Mouse (Mus musculus) adrenal gland, postnatal 4 days (tissue): ENCODE data around the gene Cd274. TPM values are rescaled to one million over a fixed set of nuclear protein-coding genes. Genes with fewer than 3 reads are reported as not detected.
A peak's percentile ranks its signal among the peaks of the same experiment; 100 is the strongest.

Source experiments
- DNase-seq, 2 experiments: peaks; one replicate each; pipeline ENCODE4 v3.0.0; 2021 to 2022; ENCODE audit warnings: low spot score in 2 of 2, mixed read lengths in 2 of 2
- long read RNA-seq, 2 experiments: library from polyadenylated mRNA; stranded (forward); transcript quantifications; one replicate each; pipeline ENCODE4 v2.0.0; 2021
- total RNA-seq, 2 experiments: library from RNA; stranded (reverse); gene quantifications; 2 replicates each; pipeline ENCODE4 v1.2.3; 2021

Gene Cd274
- 1 to 10 TPM; 1.4 to 1.9 TPM for total RNA-seq
- long read RNA-seq, experiment 1, partial matches to known transcripts = 0 of 1 reads
- long read RNA-seq, experiment 1, other reads (novel, unspliced or antisense) = 1 of 1 reads
- long read RNA-seq, experiment 2, partial matches to known transcripts = 0 of 1 reads
- long read RNA-seq, experiment 2, other reads (novel, unspliced or antisense) = 1 of 1 reads

DNA sequence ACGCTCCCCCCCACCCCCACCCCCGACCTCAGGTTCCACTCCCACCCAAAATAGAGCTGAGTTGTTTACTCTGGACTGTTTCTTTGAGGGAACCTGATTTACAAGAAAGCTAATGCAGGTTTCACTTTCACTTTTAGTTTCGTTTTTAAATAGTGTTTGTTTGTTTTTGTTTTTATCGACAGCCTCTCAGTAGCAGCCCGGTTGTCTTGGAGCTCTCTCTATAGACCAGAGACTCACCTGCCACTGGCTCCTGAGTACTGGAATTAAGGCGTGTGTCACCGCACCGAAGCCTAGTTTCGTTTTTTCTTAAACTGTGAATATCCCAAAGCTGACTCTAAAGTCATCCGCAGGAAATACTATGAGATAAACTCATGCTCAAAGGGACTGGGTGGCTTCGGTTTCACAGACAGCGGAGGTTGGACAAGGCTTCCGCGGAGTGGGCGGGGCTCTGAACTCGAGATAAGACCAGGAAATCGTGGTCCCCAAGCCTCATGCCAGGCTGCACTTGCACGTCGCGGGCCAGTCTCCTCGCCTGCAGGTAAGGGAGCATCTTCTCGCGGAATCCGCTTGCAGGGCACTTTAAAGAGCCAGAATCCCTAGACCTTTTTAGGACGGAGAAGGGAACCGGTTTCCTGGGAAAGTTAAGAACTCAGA, at the start of gene Cd274, which contains the start of gene Plgrkt:
TSS of gene Cd274 (plus strand) at position 487 of the 654 bp plus-strand sequence.
TSS of gene Plgrkt (minus strand) at position 422 of the 654 bp plus-strand sequence.
- DNase-seq = peak; percentile 35 to 60

- no peak for DNase-seq
Observed at GRCm38 (mm10) chr19:29323416-29324049, 43.7 kb upstream of the Cd274 start.

DNA sequence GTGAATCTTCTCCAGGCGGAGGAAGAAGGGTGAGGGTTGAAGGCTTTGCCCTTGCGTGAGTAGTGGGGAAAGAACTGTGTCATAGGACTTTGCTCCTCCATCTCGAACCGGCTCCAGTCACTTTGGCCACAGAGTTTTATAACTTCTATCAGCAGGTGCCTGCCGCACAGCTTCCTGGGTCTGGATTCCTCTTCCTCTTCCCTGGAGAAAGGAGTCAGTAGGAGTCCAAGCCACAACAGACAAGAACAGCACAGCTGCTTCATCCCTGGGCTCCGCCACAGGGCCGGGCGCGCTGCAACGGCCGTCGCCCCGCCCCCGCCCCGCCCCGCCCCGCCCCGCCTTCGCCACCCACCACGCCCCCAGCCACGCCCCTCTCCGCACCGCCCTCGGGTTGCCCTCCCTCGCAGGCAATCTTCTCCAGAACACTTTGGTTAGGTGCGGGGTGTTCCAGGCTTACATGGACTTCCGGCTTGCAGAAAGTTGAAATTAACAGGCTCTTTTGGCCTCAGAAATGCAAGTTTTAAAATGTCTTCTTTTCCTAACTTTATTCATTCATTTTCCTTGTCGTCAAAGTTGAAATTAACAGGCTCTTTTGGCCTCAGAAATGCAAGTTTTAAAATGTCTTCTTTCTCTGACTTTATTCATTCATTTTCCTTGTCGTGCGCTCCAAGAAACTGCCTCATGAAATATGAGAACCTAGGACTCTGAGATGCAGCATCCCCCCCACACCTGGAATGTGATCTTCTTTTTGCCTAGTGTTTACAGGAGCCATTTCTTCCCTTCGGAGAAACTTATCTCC, 42.0 kb upstream of the Cd274 start, which contains the start of gene Insl6:
TSS of gene Insl6 (minus strand) at position 304 of the 799 bp plus-strand sequence.
- DNase-seq = peak; percentile 34 to 46

- DNase-seq = no peak
Observed at GRCm38 (mm10) chr19:29325852-29326180, 41.4 kb upstream of the Cd274 start.

GRCm38 (mm10) chr19:29326396-29326795, 40.9 kb upstream of the Cd274 start:
- DNase-seq = no peak

GRCm38 (mm10) chr19:29326822-29327552, 40.3 kb upstream of the Cd274 start:
- no peak for DNase-seq

DNA sequence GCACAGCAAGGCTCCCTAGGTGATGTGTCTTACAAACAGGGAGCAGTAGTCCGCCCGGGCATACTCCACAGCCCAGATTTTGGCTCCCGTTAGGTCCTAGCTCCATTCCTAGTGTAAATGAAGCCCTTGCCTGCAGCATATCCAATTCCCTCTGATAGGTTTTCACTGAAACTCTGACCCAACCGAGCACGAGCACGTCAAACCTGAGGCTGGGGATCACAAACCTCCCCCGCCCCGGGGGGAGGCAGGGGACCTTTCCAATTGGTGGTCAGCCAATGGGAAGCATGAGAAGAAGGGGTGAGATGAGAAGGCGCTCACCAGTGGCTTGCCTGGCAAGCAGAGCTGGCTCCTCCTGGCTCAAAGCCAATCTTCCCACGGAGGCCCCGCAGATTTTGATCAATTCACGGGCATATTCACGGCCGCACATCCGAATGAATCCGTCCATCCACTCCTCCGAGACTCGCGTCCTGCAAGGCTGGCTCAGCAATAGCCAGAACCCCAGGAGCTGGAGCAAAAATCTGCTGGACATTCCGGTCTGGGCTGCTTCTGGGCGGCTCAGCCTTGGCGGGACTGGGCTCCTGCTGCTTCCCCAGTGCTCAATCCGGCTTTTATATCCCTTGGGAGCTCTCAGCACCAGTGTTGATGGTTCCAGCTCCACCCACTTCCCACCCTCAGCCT, 33.0 kb upstream of the Cd274 start, which contains the start of gene Rln1:
TSS of gene Rln1 (minus strand) at position 603 of the 678 bp plus-strand sequence.
- no peak for DNase-seq

- DNase-seq = no peak
Observed at GRCm38 (mm10) chr19:29336624-29337023, 30.6 kb upstream of the Cd274 start.

DNA sequence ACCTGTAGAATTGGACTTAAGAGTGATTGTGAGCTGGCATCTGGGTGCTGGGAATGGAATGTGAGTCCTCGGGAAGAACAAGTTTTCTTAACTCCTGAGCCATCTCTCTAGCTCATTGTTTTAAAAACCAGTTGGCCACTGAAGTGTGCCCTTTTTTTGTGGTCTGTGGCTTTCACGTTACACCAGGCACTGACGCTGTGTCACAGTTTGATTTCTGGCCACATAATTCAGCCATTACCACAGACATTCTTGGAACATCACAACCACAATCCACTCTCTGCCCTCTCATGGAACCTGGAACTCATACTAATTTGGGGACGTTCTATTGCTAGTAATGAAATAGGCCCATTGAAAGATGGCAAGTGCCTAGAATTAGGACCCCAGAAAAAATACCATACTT, 26.2 kb upstream of the Cd274 start:
- DNase-seq = no peak

- DNase-seq = no peak
Observed at GRCm38 (mm10) chr19:29342281-29342680, 25.0 kb upstream of the Cd274 start.

- no peak for DNase-seq
Observed at GRCm38 (mm10) chr19:29344868-29345267, 22.4 kb upstream of the Cd274 start.

GRCm38 (mm10) chr19:29345636-29346035, 21.6 kb upstream of the Cd274 start:
- DNase-seq = no peak

DNA sequence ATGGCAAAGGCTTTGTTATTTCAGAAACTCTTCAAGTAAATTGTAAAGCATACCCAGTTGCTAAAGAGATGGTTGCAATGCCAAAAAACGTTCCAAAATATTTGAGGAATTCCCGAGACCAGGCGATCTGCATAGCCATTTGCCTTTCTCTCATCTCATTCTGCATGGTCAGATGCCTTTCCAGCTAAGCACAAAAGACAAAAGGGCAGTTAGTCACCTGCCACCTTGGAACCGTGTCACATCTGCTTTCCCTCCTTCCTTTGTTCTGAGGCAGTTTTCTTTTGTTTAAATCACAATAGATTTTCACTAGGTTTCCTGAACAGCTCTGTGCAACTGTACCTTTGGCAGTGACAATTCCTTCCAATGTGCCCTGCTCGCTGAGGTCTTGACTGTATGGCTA, 16.3 kb upstream of the Cd274 start:
- no peak for DNase-seq

DNA sequence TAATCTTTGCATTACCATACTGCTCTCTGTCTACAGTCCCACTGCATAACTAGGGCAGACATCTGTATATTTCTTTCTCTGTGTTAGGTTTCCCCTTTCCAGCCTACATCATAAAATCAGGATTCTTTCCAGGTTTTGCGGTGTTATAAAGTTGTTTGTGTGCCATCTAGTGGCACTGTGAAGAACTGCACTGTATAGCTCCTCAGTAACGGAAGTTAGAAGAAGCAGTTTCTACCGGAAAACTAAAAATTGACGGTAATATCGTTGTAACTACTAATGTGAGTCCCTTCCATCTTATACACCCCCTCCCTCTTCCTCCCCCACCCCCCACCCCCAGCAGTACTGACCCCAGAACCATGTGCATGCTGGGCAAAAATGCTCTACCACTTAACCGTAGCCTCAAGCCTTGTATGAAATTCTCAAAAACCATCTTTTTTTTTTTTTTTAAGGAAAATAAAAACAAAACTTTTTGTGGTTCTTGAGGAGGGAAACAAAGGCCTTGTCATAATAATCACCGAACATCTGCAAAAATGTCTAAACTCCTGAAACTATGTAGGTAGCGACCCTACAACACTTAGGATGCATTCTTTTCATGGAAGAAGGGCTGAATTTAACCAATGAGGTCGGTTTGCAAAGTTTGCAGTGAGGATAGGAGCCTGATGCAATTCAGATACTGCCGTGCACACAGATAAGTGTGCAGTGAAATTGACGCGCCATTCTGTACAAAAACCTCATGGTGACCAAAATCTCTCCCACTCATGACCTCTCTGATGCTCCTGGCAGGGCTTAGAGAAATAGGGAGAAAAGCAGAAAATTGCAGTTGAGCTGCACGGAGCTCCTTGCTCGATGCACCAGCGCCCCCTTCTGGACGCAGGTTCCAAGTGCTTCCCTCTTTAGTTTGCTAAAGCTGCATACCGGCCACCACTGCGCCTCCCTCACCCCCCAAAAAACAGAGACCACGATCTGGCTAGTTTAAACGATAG, 12.1 kb upstream of the Cd274 start:
- peak; percentile 70 for DNase-seq

DNA sequence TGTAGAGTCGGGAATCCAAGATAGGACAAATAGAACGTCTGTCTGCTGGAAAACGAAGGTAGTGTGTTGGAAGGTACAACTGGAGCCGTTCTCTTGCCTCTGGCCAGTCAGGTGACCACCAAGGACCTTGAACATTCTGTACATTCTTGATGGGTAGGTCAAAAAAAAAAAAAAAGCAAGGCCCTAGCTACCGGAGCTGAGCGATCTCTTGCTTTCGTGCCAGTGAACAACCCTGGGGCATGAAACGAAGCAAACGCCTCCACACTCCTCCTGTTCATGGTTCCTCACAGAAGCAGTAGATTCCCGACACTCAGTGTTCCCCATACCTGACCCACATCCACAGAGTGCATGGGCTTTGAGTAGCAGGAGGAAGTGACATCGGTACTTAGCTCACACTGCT, 11.0 kb upstream of the Cd274 start:
- DNase-seq = no peak

DNA sequence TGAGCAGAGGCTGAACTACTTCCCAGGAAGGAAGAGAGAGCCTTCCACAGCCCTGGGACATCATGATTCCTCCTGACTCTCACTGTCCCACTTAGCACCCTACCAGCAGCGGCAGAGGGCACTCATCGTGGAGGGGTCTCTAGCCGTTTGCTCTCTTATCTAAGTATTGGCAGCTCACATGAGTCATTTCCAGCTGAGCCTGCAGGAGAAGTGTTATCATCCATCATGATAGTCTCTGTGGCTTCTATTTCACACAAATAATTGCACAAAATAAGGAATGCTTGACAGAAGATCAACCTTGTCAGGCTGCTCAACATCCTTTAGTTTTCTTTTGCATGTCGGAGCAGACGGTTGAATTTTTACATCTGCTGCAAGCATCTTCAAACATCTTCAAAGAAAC, 7.0 kb upstream of the Cd274 start:
- no peak for DNase-seq

GRCm38 (mm10) chr19:29361468-29362130, 5.7 kb upstream of the Cd274 start:
- DNase-seq = peak; percentile 61 to 78

DNA sequence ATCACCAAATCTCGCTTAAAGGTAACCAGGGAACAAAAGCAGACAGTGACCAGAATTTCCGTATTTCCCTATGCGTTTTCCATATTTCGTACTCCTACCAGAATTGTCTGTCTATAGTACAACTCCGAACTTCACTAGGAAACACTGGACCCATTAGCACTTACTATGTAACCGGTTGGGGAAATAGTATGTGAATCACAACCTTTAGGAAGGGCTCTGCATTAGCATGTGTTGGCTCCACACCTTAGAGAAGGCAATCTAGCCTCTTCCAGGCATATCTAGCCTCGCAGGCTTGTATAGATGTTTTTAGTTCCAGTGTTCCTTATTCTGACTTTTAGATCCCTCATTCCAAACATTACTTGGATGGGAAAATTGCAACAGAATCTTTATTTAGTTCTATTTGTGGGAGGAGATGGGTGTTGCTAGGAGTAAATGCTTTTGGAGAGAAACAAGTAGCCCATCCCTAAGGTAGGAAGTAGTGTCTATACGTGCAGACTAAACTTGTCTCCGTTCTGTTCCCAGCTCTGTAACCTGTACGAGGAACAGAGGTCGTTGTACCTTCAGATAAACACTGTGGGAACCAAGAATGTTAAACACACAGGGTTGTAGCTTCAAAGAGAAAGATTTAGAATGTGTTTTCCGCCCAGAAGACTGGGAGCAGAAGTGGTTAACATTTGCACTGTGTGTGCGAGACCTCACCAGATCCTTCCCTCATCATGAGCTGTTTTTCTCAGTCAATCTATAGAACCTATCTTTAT, 4.9 kb upstream of the Cd274 start:
- no peak for DNase-seq
